Mouse (Mus musculus) layer of hippocampus, postnatal 10 days (tissue): ENCODE data around the gene AU040320. TPM values are rescaled to one million over a fixed set of nuclear protein-coding genes. Genes with fewer than 3 reads are reported as not detected.
A peak's percentile ranks its signal among the peaks of the same experiment; 100 is the strongest.

Experiments used
- DNase-seq, 2 experiments: peaks; one replicate each; pipeline ENCODE4 v3.0.0; 2021; ENCODE audit warnings: low spot score in 2 of 2
- long read RNA-seq: library from polyadenylated mRNA; stranded (forward); transcript quantifications from one replicate; pipeline ENCODE4 v2.0.0, GENCODE M21; 2023
- total RNA-seq, 2 experiments: library from RNA; stranded (reverse); gene quantifications; 2 replicates each; pipeline ENCODE4 v1.2.3; 2021

AU040320 gene
- total RNA-seq: 10 to 100 TPM; 48.1 to 48.9 TPM
- long read RNA-seq, full-length matches to known transcripts: 11 of 24 reads
- long read RNA-seq, partial matches to known transcripts: 2 of 24 reads
- long read RNA-seq, other reads (novel, unspliced or antisense): 11 of 24 reads

- peak; percentile 97 to 98 for DNase-seq
Measured at GRCm38 (mm10) chr4:126753268-126754230, at the start of gene AU040320, which contains the start of gene Ncdn. Gene AU040320 (plus strand): TSS chr4:126753544. Gene Ncdn (minus strand): TSS chr4:126753438.

DNA sequence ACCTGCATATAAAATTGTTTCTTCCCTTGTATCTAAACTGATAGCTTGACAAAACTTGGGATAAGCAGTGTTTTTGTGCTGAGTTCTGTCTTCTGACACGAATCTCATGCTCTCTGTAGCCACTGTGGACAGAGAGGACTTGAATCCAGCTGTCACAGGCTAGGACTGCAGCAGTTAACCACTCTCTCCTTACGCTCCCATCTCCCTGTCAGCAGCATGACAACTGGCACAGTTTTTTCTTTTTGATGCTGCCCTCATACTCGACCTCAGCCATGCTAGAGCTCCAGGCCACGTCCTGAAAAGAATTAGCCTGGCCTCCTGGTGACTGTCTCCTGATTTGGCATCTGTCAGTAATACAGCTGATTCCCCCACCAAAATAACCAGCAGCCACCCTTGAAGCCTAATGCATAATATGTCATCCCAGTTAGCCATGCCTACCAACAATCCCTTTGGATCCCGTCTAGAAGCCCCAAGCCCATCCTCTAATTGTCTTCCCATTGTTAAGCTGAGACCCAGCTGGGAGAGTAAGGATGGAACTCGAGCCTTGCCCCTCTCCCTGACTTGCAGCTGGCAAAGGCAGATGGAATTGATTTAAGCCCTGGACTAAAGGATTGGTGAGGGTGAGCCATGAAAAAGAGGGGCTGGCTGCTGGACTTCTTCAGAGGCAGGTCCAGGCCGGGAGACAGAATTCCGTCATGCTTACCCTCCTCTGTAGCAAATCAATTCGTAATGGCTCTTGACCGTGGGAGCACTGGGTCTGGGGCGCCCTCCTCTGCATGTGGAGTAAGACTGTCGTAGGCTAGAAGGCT, 46.5 kb upstream of the AU040320 start:
- DNase-seq: no peak

- DNase-seq: no peak
Measured at GRCm38 (mm10) chr4:126707439-126707826, 45.9 kb upstream of the AU040320 start.

DNA sequence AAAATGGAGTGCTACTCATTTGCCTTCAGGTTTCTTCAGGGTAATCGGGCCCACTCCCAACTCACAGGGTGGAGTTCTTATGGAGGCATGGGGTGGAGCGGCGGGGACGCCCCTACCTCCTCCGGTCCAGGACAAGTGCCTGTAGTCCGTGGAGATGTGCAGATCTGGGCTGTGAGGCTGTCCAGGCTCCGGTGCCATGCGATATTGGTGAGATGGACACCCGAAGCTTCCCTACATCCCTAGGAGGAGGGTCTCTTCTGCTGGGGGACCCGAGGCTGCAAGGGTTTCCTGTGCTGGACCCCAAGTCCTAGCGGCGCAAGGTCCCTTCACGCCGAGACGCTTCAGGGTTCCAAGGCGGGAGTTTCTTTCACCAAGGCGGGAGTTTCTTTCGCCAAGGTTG, 21.2 kb upstream of the AU040320 start:
- no peak for DNase-seq

- no peak for DNase-seq
Measured at GRCm38 (mm10) chr4:126732531-126733380, 20.6 kb upstream of the AU040320 start.

DNA sequence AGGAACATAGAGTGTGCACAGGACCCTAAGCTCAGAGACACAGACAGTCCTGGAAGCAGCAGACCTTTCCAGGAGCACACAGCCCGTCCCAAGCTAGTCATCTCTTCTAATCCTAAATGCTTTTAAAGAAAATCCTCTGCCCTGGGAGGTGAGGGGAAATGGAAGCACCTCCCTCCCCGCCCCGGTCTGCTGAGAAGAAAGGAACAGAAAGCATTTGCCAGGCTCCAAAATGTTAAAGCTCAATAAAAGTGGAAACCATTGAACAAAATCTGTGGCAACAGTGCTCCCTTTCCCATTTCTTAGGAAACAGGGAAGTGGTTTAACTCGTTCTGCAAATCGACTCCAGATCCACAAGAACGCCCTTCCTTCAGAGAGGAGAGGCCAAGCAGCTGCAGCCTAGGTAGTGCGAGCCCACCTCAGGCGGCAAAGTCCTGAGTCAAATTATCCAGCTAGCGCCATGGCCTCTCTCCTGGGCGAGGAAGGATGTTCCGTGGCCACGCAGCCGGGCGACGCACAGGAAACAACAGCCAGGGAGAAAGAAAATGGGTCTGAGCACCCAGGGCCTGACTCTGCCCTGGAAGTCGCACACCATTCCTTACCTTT, 19.2 kb upstream of the AU040320 start:
- no peak for DNase-seq

GRCm38 (mm10) chr4:126734700-126735381, 18.5 kb upstream of the AU040320 start:
- DNase-seq: no peak

DNA sequence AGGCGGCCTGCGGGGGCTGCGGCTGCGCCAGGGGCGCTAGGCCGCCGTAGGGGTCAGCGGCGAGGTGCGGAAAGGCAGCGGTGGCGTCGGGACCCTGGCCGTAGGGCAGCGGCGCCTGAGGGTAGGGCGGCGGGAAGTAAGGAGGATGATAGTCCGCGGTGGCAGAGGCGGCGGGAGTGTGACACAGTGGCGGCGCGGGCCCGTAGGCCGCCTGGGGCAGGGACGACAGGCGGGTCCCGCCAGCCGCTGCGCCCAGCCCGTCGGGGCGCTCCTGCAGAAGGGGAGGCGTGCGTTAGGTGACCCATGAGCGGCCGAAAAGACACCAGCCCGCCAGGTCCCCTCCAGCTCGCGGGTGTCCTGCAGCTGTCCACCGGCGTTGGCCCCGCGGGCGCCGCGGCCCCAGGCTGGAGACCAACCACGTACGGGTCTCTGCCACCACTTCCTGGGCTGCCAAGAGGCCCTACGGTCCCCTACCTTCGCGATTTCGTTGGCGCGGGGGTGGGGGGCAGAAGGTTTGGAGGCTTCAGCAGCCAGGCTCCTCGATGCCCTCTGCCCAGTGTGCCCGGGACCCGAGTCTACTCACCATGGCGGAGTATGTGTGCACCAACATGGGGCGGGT, 17.9 kb upstream of the AU040320 start:
- DNase-seq: no peak

DNA sequence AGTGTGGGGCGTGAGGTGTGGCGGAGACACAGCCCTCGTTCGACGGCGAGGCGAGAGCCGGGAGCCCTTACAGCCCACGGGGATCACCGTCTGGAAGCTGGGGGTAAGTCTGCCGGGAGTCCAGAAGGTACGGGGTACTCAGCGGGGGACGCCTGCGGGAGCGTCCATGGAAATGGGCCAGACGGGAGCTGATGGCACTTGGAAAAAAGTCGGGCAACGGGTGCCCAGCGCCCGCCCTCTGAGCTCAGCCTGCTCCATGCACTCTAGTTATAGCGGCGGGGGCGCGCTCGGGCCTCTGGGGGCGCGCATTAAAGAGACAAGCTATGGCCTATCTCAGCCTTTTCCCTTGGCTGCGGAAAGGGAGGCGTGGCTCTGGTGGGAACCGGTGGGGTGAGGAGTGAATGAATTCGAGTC, 17.3 kb upstream of the AU040320 start, which contains the start of gene Tfap2e:
Gene Tfap2e (minus strand): TSS at position 240 of the 414 bp plus-strand sequence.
- peak; percentile 33 to 47 for DNase-seq

GRCm38 (mm10) chr4:126739966-126740676, 13.2 kb upstream of the AU040320 start:
- DNase-seq: no peak

DNA sequence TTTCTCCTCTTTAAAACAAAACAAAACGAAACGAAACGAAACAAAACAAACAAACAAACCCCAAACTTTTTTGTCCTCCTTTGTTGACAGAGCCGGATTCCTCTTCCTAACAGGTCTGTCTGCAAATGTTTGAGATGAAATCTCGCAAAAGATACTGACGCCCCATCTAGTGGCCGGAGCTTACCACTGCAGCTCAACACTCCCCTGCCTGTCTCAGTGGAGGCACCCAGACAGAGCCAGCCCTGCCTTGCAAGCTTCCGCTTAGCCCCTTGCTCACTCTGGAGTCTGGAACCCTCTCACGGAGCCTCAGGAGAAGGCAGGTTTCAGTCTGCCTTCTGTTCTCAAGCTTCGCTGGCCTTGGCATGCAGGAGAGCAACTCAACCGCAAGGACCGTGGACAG, 11.9 kb upstream of the AU040320 start:
- DNase-seq: peak; percentile 92

- DNase-seq: no peak
Measured at GRCm38 (mm10) chr4:126742976-126743375, 10.4 kb upstream of the AU040320 start.

- DNase-seq: no peak
Measured at GRCm38 (mm10) chr4:126743713-126744112, 9.6 kb upstream of the AU040320 start.

DNA sequence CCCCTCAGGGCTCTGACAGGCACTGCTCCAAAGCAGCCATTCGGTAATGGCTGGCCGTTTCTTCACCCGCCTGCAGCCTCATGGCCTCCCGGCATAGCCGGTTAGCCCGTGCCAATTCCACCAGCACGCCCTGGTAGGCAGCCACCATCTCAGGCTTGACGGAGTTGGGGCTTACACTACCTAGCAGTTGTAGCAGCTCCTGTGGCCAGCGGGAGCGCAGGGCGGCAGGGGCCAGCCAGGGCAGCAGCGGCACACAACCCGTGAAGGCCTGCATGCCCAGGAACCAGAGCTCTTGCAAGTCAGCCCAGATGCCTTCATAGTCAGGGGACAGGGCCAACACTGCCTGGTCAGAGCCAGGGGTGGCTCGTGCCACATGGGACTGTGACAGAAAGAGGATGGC, 8.5 kb upstream of the AU040320 start:
- DNase-seq: peak in 1 of 2 experiments; percentile 40

DNA sequence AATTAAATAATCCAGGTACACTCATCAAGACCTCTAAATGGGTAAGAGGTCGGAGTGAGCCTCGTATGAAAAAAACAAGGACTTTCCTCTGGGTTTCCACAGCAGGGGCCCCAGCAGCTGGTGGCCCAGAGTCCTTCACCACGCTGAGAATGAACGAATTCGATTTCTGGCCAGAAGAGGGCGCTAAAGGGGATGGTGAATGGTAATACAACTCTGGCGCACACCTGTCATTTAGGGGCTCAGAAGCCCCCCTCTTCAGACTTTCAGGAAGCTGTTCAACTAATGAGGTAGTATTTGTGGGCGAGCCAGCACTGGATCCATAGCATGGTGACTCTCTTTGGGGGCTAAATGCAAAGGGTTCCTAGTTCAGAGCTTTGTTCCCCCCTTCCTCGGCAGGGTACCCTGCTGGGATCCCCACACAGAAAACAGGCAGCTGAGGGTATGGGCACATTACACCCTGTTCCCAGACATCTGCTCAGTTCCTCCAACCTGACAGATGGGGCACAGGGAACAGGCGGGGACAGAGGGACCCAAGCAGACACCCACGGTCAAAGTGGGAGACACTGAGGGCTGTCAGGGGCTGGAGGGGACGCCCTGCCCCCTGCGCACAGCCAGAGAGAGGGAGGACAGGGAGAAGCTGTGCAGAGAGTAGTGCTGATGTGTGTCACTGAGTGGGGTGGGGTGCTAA, 7.7 kb upstream of the AU040320 start:
- peak; percentile 78 to 81 for DNase-seq

DNA sequence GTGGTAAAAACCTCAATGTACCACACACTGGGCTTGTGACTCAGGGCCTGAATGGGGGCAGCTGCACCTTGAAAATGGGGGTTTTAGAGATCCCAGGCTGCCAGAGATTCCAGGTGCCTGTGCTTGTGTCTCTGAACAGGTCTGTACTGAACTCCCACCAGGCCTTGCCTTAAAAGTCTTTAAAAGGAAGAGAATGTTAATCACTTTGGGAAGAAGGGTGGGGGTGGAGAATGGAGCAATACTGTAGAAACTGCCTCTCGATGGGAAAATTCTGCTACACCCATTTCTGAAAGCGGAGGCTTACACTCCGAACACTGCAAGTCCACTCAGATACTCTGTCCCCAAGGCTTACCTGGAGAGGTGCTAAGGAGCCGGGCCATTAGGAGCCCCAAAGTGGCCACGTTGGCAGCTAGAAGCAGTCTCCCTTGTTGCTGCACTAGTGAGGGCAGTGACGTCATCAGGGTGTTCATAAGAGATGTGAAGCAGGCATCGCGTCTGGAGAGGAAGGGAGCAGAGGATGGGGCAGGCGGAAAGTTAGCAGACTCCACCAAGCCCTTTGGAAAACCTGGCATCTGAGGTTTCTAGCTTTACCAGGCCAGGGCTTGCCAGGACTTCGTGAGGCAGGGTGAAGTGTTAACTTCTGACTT, 7.0 kb upstream of the AU040320 start:
- DNase-seq: no peak

- DNase-seq: peak in 1 of 2 experiments; percentile 14
Measured at GRCm38 (mm10) chr4:126748381-126748780, 5.0 kb upstream of the AU040320 start.
